Mouse (Mus musculus): ENCODE data around the gene Lamb2. TPM values are rescaled to one million over a fixed set of nuclear protein-coding genes. Genes with fewer than 3 reads are reported as not detected.

Lamb2 gene
- total and polyA plus RNA-seq, 2 experiments from 2014 or later, result 16.0 to 77.5 TPM

GRCm38 (mm10) chr9:108489215-108489614, 9.7 kb downstream of the Lamb2 start:
- no peak for DNase-seq (ENCODE audit: low spot score)
- TF ChIP-seq CTCF (IDR thresholded peaks at IDR 0.05; ENCODE audit: low read depth), result no peak
- no peak for ATAC-seq
- peaks cover 16% of the 10 kb centered on the region for H3K4me1 ChIP-seq (ENCODE audit: insufficient read depth, low read length)
- H3K9ac ChIP-seq (replicated peaks; ENCODE audit: low read length), result no peak overlapping the region
- H3K4me3 ChIP-seq (ENCODE audit: low read length), result no peak overlapping the region
- peaks cover 18% of the 10 kb centered on the region for H3K36me3 ChIP-seq (ENCODE audit: insufficient read depth, low read length)
- peak overlapping the region; percentile 97; the same call in 1 of the 2 replicates for H3K27ac ChIP-seq
- no peaks in the 10 kb centered on the region for H3K9me3 ChIP-seq (ENCODE audit: low read length)
- H3K4me2 ChIP-seq (ENCODE audit: low read depth, low read length), result no peak overlapping the region
- WGBS, result 96% methylated on average over 20 of the region's 20 CpGs
- no peaks in the 10 kb centered on the region for H3K27me3 ChIP-seq (ENCODE audit: insufficient read depth, low read length)

- 56% methylated on average over 26 of the region's 26 CpGs for WGBS
- H3K4me1 ChIP-seq (ENCODE audit: insufficient read depth, low read length), result peaks cover 16% of the 10 kb centered on the region
- H3K27ac ChIP-seq, result peak overlapping the region; percentile 97
- peak overlapping the region; percentile 96 for H3K9ac ChIP-seq (replicated peaks; ENCODE audit: low read length)
- peak overlapping the region; percentile 95 for H3K4me3 ChIP-seq (ENCODE audit: low read length)
- TF ChIP-seq CTCF (IDR thresholded peaks at IDR 0.05; ENCODE audit: low read depth), result peak; percentile 4; the same call in 1 of the 2 replicates
- peak overlapping the region; percentile 76 for H3K4me2 ChIP-seq (ENCODE audit: low read depth, low read length)
- H3K27me3 ChIP-seq (ENCODE audit: insufficient read depth, low read length), result no peaks in the 10 kb centered on the region
- ATAC-seq (no peak), DNase-seq (ENCODE audit: low spot score) (no peak)
- H3K36me3 ChIP-seq (ENCODE audit: insufficient read depth, low read length), result peaks cover 25% of the 10 kb centered on the region
- no peaks in the 10 kb centered on the region for H3K9me3 ChIP-seq (ENCODE audit: low read length)
Measured at GRCm38 (mm10) chr9:108489702-108490558, 10.4 kb downstream of the Lamb2 start.

- DNase-seq (ENCODE audit: low spot score), result peak; percentile 98
- H3K4me3 ChIP-seq (ENCODE audit: low read length), result peak within 1 kb of the TSS; percentile 95
- peak within 1 kb of the TSS; percentile 96 for H3K9ac ChIP-seq (replicated peaks; ENCODE audit: low read length)
- H3K4me2 ChIP-seq (ENCODE audit: low read depth, low read length), result peak within 1 kb of the TSS; percentile 76
- TF ChIP-seq CTCF (IDR thresholded peaks at IDR 0.05; ENCODE audit: low read depth), result no peak; the same call in 1 of the 2 replicates
- H3K27ac ChIP-seq, result peak within 1 kb of the TSS; percentile 97
- no peaks in the 10 kb centered on the region for H3K27me3 ChIP-seq (ENCODE audit: insufficient read depth, low read length)
- H3K4me1 ChIP-seq (ENCODE audit: insufficient read depth, low read length), result peaks cover 16% of the 10 kb centered on the region
- under 1% methylated on average over 69 of the region's 69 CpGs for WGBS
- no peaks in the 10 kb centered on the region for H3K9me3 ChIP-seq (ENCODE audit: low read length)
- peaks cover 31% of the 10 kb centered on the region for H3K36me3 ChIP-seq (ENCODE audit: insufficient read depth, low read length)
- peak; percentile 96 for ATAC-seq
Measured at GRCm38 (mm10) chr9:108490559-108491285, 11.2 kb downstream of the Lamb2 start, which contains the start of gene Usp19. TSS of gene Usp19 (plus strand) at chr9:108490602.

- peaks cover 16% of the 10 kb centered on the region for H3K4me1 ChIP-seq (ENCODE audit: insufficient read depth, low read length)
- WGBS, result 8% methylated on average over 12 of the region's 12 CpGs
- ATAC-seq, result no peak
- TF ChIP-seq CTCF (IDR thresholded peaks at IDR 0.05; ENCODE audit: low read depth), result no peak
- H3K9me3 ChIP-seq (ENCODE audit: low read length), result no peaks in the 10 kb centered on the region
- peak overlapping the region; percentile 95 for H3K4me3 ChIP-seq (ENCODE audit: low read length)
- H3K36me3 ChIP-seq (ENCODE audit: insufficient read depth, low read length), result peaks cover 36% of the 10 kb centered on the region
- H3K4me2 ChIP-seq (ENCODE audit: low read depth, low read length), result peak overlapping the region; percentile 76
- H3K27ac ChIP-seq, result peak overlapping the region; percentile 97
- peak overlapping the region; percentile 96 for H3K9ac ChIP-seq (replicated peaks; ENCODE audit: low read length)
- no peaks in the 10 kb centered on the region for H3K27me3 ChIP-seq (ENCODE audit: insufficient read depth, low read length)
- no peak for DNase-seq (ENCODE audit: low spot score)
Measured at GRCm38 (mm10) chr9:108491286-108491580, 11.7 kb downstream of the Lamb2 start.

GRCm38 (mm10) chr9:108492043-108492750, 12.7 kb downstream of the Lamb2 start:
- ATAC-seq (no peak), DNase-seq (ENCODE audit: low spot score) (no peak)
- Histone ChIP-seq H3K9me3 (ENCODE audit: low read length) (no peaks in the 10 kb centered on the region), H3K27ac (peak overlapping the region; percentile 45; the same call in 1 of the 2 replicates), H3K4me3 (ENCODE audit: low read length) (no peak overlapping the region), H3K4me1 (ENCODE audit: insufficient read depth, low read length) (peaks cover 16% of the 10 kb centered on the region), H3K4me2 (ENCODE audit: low read depth, low read length) (peak overlapping the region; percentile 76), H3K36me3 (ENCODE audit: insufficient read depth, low read length) (peaks cover 46% of the 10 kb centered on the region), H3K9ac (replicated peaks; ENCODE audit: low read length) (peak overlapping the region; percentile 96), H3K27me3 (ENCODE audit: insufficient read depth, low read length) (no peaks in the 10 kb centered on the region)
- TF ChIP-seq CTCF (IDR thresholded peaks at IDR 0.05; ENCODE audit: low read depth), result no peak
- 83% methylated on average over 16 of the region's 16 CpGs for WGBS

- no peak for DNase-seq (ENCODE audit: low spot score)
- Histone ChIP-seq H3K4me2 (ENCODE audit: low read depth, low read length) (no peak overlapping the region), H3K4me1 (ENCODE audit: insufficient read depth, low read length) (peaks cover 16% of the 10 kb centered on the region), H3K27me3 (ENCODE audit: insufficient read depth, low read length) (no peaks in the 10 kb centered on the region), H3K27ac (no peak overlapping the region), H3K4me3 (ENCODE audit: low read length) (no peak overlapping the region), H3K9ac (replicated peaks; ENCODE audit: low read length) (no peak overlapping the region), H3K9me3 (ENCODE audit: low read length) (no peaks in the 10 kb centered on the region), H3K36me3 (ENCODE audit: insufficient read depth, low read length) (peaks cover 56% of the 10 kb centered on the region)
- 99% methylated on average over 8 of the region's 8 CpGs for WGBS
- no peak for ATAC-seq
- TF ChIP-seq CTCF (IDR thresholded peaks at IDR 0.05; ENCODE audit: low read depth), result no peak
Measured at GRCm38 (mm10) chr9:108493246-108493645, 13.7 kb downstream of the Lamb2 start.
